Comparison of ENCODE assay signal across 10 mouse cellular contexts in genomic region chr10:93274277-93274696, GRCm38 (mm10). TPM values are rescaled to one million over a fixed set of nuclear protein-coding genes. Genes with fewer than 3 reads are reported as not detected.
DNase-seq lines count a peak whose midpoint lies in the region; ATAC-seq lines count a peak whose summit lies in the region.
"Had no signal": no experiment of that assay in that cellular context is flagged by ENCODE, and none has a peak within 500 bp of the region (broad histone marks: within the 10 kb centered on the region; RNA-seq: fewer than 3 reads in every experiment).

No protein-coding gene starts in this region.

- no peak overlapping the region for H3K9ac ChIP-seq in hindbrain, embryonic 11.5 days (ENCODE audit: low read depth, low read length)
- no peak overlapping the region for H3K9ac ChIP-seq in liver, embryonic 11.5 days (ENCODE audit: low read depth, low read length)
- H3K9ac ChIP-seq in kidney, embryonic 14.5 days (ENCODE audit: low read depth, low read length), result no peak overlapping the region
- H3K9ac ChIP-seq: embryonic facial prominence, embryonic 15.5 days had no signal

- H3K36me3 ChIP-seq in hindbrain, embryonic 10.5 days, result 0 out of 2 replicates have a peak, but pooled peaks cover 8% of the 10 kb centered on the region
- H3K36me3 ChIP-seq in hindbrain, embryonic 11.5 days (ENCODE audit: control insufficient read depth, insufficient read depth, low read length), result no peaks in the 10 kb centered on the region
- H3K36me3 ChIP-seq in liver, embryonic 11.5 days (ENCODE audit: control insufficient read depth, insufficient read depth, low read length), result no peaks in the 10 kb centered on the region; the same call in 1 of the 2 replicates
- H3K36me3 ChIP-seq in kidney, embryonic 14.5 days (ENCODE audit: control insufficient read depth, insufficient read depth, low read length), result peaks cover 6% of the 10 kb centered on the region; the same call in 1 of the 2 replicates
- H3K36me3 ChIP-seq: embryonic facial prominence, embryonic 15.5 days had no signal

- H3K4me2 ChIP-seq in hindbrain, embryonic 11.5 days (replicated peaks; ENCODE audit: low read depth, low read length), result no peak overlapping the region
- H3K4me2 ChIP-seq in liver, embryonic 11.5 days, result no peak overlapping the region
- no peak overlapping the region for H3K4me2 ChIP-seq in kidney, embryonic 14.5 days (replicated peaks; ENCODE audit: low read depth, low read length)
- H3K4me2 ChIP-seq: embryonic facial prominence, embryonic 15.5 days had no signal

- H3K27me3 ChIP-seq in hindbrain, embryonic 10.5 days (ENCODE audit: insufficient read depth, poor library complexity, severe bottlenecking), result no peaks in the 10 kb centered on the region
- no peaks in the 10 kb centered on the region; the same call in 1 of the 2 replicates for H3K27me3 ChIP-seq in hindbrain, embryonic 11.5 days (ENCODE audit: control insufficient read depth, insufficient read depth, low read length)
- no peaks in the 10 kb centered on the region for H3K27me3 ChIP-seq in liver, embryonic 11.5 days (replicated peaks; ENCODE audit: control insufficient read depth, insufficient read depth, low read length)
- no peaks in the 10 kb centered on the region for H3K27me3 ChIP-seq in kidney, embryonic 14.5 days (ENCODE audit: control insufficient read depth, insufficient read depth, low read length)
- H3K27me3 ChIP-seq: embryonic facial prominence, embryonic 15.5 days had no signal

- no peak overlapping the region for H3K4me3 ChIP-seq in hindbrain, embryonic 10.5 days
- no peak overlapping the region for H3K4me3 ChIP-seq in hindbrain, embryonic 11.5 days (ENCODE audit: low read depth, low read length)
- no peak overlapping the region for H3K4me3 ChIP-seq in liver, embryonic 11.5 days (ENCODE audit: low read depth, low read length)
- no peak overlapping the region for H3K4me3 ChIP-seq in kidney, embryonic 14.5 days (ENCODE audit: low read length)
- H3K4me3 ChIP-seq: embryonic facial prominence, embryonic 15.5 days had no signal

- peak overlapping the region; percentile 69; the same call in 1 of the 2 replicates for H3K27ac ChIP-seq in hindbrain, embryonic 10.5 days
- no peak overlapping the region for H3K27ac ChIP-seq in hindbrain, embryonic 11.5 days (ENCODE audit: low read depth, low read length)
- H3K27ac ChIP-seq in liver, embryonic 11.5 days (ENCODE audit: low read depth, low read length), result no peak overlapping the region
- no peak overlapping the region for H3K27ac ChIP-seq in kidney, embryonic 14.5 days (ENCODE audit: low read depth, low read length)
- H3K27ac ChIP-seq: embryonic facial prominence, embryonic 15.5 days had no signal

- H3K9me3 ChIP-seq in hindbrain, embryonic 10.5 days, result no peaks in the 10 kb centered on the region
- no peaks in the 10 kb centered on the region for H3K9me3 ChIP-seq in hindbrain, embryonic 11.5 days (ENCODE audit: control insufficient read depth, low read length)
- no peaks in the 10 kb centered on the region for H3K9me3 ChIP-seq in liver, embryonic 11.5 days (ENCODE audit: control insufficient read depth, low read length)
- no peaks in the 10 kb centered on the region for H3K9me3 ChIP-seq in kidney, embryonic 14.5 days (ENCODE audit: control insufficient read depth, low read length)
- H3K9me3 ChIP-seq: embryonic facial prominence, embryonic 15.5 days had no signal

- ATAC-seq in hindbrain, embryonic 11.5 days (ENCODE audit: low FRiP score), result no peak
- ATAC-seq in liver, embryonic 11.5 days (replicated peaks; ENCODE audit: low FRiP score), result no peak
- ATAC-seq in kidney, embryonic 14.5 days (ENCODE audit: low FRiP score, low TSS enrichment), result no peak

- DNase-seq in hindbrain, embryonic 10.5 days (ENCODE audit: low spot score), result no peak
- DNase-seq in hindbrain, embryonic 11.5 days (ENCODE audit: low spot score), result no peak
- DNase-seq in B cell, adult 2 months, result peak; percentile 55 to 68
- peak; percentile 46 for DNase-seq in MN1 (ENCODE audit: low spot score)
- DNase-seq in induced T-regulatory cell, adult 2 months (ENCODE audit: low read depth), result peak; percentile 80
- no peak for DNase-seq in liver, embryonic 11.5 days (ENCODE audit: low spot score)
- DNase-seq in ovary, adult 18-20 months (ENCODE audit: low spot score), result no peak
- DNase-seq: heart, postnatal 14 days had no signal

- 78% methylated on average over 2 of the region's 2 CpGs for WGBS in hindbrain, embryonic 10.5 days
- 76% methylated on average over 2 of the region's 2 CpGs for WGBS in hindbrain, embryonic 11.5 days
- WGBS in liver, embryonic 11.5 days, result 49% methylated on average over 2 of the region's 2 CpGs
- 53% methylated on average over 2 of the region's 2 CpGs for WGBS in kidney, embryonic 14.5 days

- H3K4me1 ChIP-seq in hindbrain, embryonic 10.5 days (replicated peaks), result peaks cover 43% of the 10 kb centered on the region
- peaks cover 7% of the 10 kb centered on the region for H3K4me1 ChIP-seq in hindbrain, embryonic 11.5 days (replicated peaks; ENCODE audit: control insufficient read depth, insufficient read depth, low read length)
- H3K4me1 ChIP-seq in liver, embryonic 11.5 days (replicated peaks; ENCODE audit: control insufficient read depth, insufficient read depth, low read length), result peaks cover 8% of the 10 kb centered on the region; the same call in 1 of the 2 replicates
- peaks cover 23% of the 10 kb centered on the region for H3K4me1 ChIP-seq in kidney, embryonic 14.5 days (ENCODE audit: control insufficient read depth, insufficient read depth, low read length)

RNA-seq across cellular contexts. Expression of gene Elk3, which starts 36.6 kb away (rescaled TPM):
- polyA plus RNA-seq in hindbrain, embryonic 10.5 days (2016; fragmentation: Nextera tagmentation; extraction: Ambion mirVana), result 14.8 and 15.7 TPM in 2 replicates
- 16.0 and 22.8 TPM in 2 replicates for polyA plus RNA-seq in hindbrain, embryonic 11.5 days (2014; fragmentation: Nextera tagmentation; extraction: Ambion mirVana)
- 15.9 and 17.6 TPM in 2 replicates for polyA plus RNA-seq in liver, embryonic 11.5 days (2014; fragmentation: Nextera tagmentation; extraction: Ambion mirVana)
- polyA plus RNA-seq in kidney, embryonic 14.5 days (2014; fragmentation: Nextera tagmentation; extraction: Ambion mirVana), result 43.4 and 49.1 TPM in 2 replicates

Comparison
In these comparisons a context has a peak if more than half of its experiments do, and no peak if none do; other contexts are left out.
1. DNase-seq: peak in B cell, adult 2 months (2 of 2), MN1 (single experiment) and induced T-regulatory cell, adult 2 months (single experiment); none in hindbrain, embryonic 10.5 days (single experiment), hindbrain, embryonic 11.5 days (single experiment), liver, embryonic 11.5 days (single experiment) and ovary, adult 18-20 months (single experiment).